Mouse (Mus musculus): ENCODE data around the gene Dab1.

Dab1 gene

GRCm38 (mm10) chr4:103619321-103619945 is at the start of gene Dab1:
Dab1 (plus strand) TSS chr4:103619359.
- no peak for DNase-seq (ENCODE audit: low read depth)

- no peak for DNase-seq (ENCODE audit: low read depth)
These were observed 47.3 kb upstream of the Dab1 start for GRCm38 (mm10) chr4:103571721-103572352.

- no peak for DNase-seq (ENCODE audit: low read depth)
These were observed 43.6 kb upstream of the Dab1 start for GRCm38 (mm10) chr4:103575556-103575955.

- no peak for DNase-seq (ENCODE audit: low read depth)
These were observed 42.9 kb upstream of the Dab1 start for GRCm38 (mm10) chr4:103576305-103576704.

GRCm38 (mm10) chr4:103577111-103577815 is 41.9 kb upstream of the Dab1 start:
- no peak for DNase-seq (ENCODE audit: low read depth)

- no peak for DNase-seq (ENCODE audit: low read depth)
These were observed 41.3 kb upstream of the Dab1 start for GRCm38 (mm10) chr4:103577821-103578220.

GRCm38 (mm10) chr4:103580021-103580420 is 39.1 kb upstream of the Dab1 start:
- DNase-seq (ENCODE audit: low read depth) = no peak

GRCm38 (mm10) chr4:103615011-103615410 is 4.1 kb upstream of the Dab1 start:
- DNase-seq (ENCODE audit: low read depth) = no peak

GRCm38 (mm10) chr4:103619946-103620371 is 800 bp downstream of the Dab1 start:
- DNase-seq (ENCODE audit: low read depth) = no peak

- no peak for DNase-seq (ENCODE audit: low read depth)
These were observed 1.5 kb downstream of the Dab1 start for GRCm38 (mm10) chr4:103620590-103621155.

GRCm38 (mm10) chr4:103621586-103621985 is 2.4 kb downstream of the Dab1 start:
- no peak for DNase-seq (ENCODE audit: low read depth)

GRCm38 (mm10) chr4:103630177-103630576 is 11.0 kb downstream of the Dab1 start:
- no peak for DNase-seq (ENCODE audit: low read depth)

- no peak for DNase-seq (ENCODE audit: low read depth)
These were observed 17.1 kb downstream of the Dab1 start for GRCm38 (mm10) chr4:103636168-103636776.

- no peak for DNase-seq (ENCODE audit: low read depth)
These were observed 29.2 kb downstream of the Dab1 start for GRCm38 (mm10) chr4:103648209-103648896.

- no peak for DNase-seq (ENCODE audit: low read depth)
These were observed 36.6 kb downstream of the Dab1 start for GRCm38 (mm10) chr4:103655740-103656139.

GRCm38 (mm10) chr4:103661386-103661785 is 42.2 kb downstream of the Dab1 start:
- DNase-seq (ENCODE audit: low read depth) = no peak

GRCm38 (mm10) chr4:103667438-103667837 is 48.3 kb downstream of the Dab1 start:
- DNase-seq (ENCODE audit: low read depth) = no peak

- no peak for DNase-seq (ENCODE audit: low read depth)
These were observed 58.0 kb downstream of the Dab1 start for GRCm38 (mm10) chr4:103677195-103677594.

GRCm38 (mm10) chr4:103678501-103678900 is 59.3 kb downstream of the Dab1 start:
- DNase-seq (ENCODE audit: low read depth) = no peak

- DNase-seq (ENCODE audit: low read depth) = no peak
These were observed 66.0 kb downstream of the Dab1 start for GRCm38 (mm10) chr4:103685136-103685535.

- no peak for DNase-seq (ENCODE audit: low read depth)
These were observed 72.6 kb downstream of the Dab1 start for GRCm38 (mm10) chr4:103691717-103692116.

- DNase-seq (ENCODE audit: low read depth) = no peak
These were observed 80.6 kb downstream of the Dab1 start for GRCm38 (mm10) chr4:103699755-103700154.
